In the genomic region with DNA sequence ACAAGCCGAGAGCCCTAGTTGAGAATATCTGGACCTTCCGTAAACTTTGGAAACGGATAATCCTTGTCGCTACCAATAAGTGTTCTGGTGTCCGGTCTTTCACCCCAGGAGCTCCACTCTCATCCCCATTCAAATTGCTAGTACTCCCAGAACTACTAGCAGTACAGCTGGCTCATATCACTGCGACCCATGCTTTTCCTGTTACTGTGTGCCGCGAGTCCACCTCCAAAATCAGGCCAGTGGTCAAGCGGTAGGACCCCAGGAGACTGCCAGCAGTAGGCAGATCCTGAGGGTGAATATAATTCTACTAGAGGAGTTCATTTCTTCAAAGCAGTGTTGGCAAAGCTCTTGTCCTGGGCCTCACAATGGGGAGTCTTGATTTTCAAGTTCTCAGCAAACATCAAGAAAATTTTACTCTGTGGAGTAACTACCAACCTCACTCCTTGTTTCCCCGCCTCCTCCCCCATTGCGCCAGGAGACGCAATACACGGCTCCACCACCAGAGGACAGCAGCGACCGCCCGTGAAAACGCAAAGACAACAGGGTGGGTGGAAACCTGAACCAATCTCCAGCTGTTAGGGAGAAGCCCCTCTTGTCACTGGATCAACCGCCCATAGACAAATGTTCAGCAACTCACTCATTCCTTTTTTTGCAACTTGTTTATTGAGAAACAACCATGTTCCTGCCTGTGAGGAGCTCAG, we compare ENCODE assay signal across 8 mouse cellular contexts. TPM values are rescaled to one million over a fixed set of nuclear protein-coding genes. Genes with fewer than 3 reads are reported as not detected.
DNase-seq lines count a peak whose midpoint lies in the region; ATAC-seq and TF ChIP-seq lines count a peak whose summit lies in the region.

No protein-coding gene starts in this region.

- peak; percentile 89 for DNase-seq in ES-CJ7 (ENCODE audit: low read depth, low spot score)
- peak; percentile 83 to 90 for DNase-seq in cerebellum, adult 18-20 months
- peak; percentile 88 to 95 for DNase-seq in heart, postnatal 14 days
- DNase-seq in layer of hippocampus, adult 2 months (ENCODE audit: low spot score in 2 of 2) = peak; percentile 87 to 95
- peak; percentile 90 for DNase-seq in thymus, postnatal 0 days (ENCODE audit: low spot score)

- peak overlapping the region; percentile 100 for H3K27ac ChIP-seq in forebrain, embryonic 15.5 days (replicated peaks)
- H3K27ac ChIP-seq in layer of hippocampus, adult 2 months = peak overlapping the region; percentile 100; the same call in 1 of the 2 replicates
- peak overlapping the region; percentile 100 for H3K27ac ChIP-seq in lung, embryonic 15.5 days
- peak overlapping the region; percentile 76 for H3K27ac ChIP-seq in olfactory bulb, adult 2 months (ENCODE audit: insufficient read depth, low read depth, low read length)

- no peaks in the 10 kb centered on the region for H3K9me3 ChIP-seq in forebrain, embryonic 15.5 days
- no peaks in the 10 kb centered on the region for H3K9me3 ChIP-seq in lung, embryonic 15.5 days

- peaks cover 70% of the 10 kb centered on the region for H3K4me1 ChIP-seq in forebrain, embryonic 15.5 days
- peaks cover 80% of the 10 kb centered on the region for H3K4me1 ChIP-seq in lung, embryonic 15.5 days
- H3K4me1 ChIP-seq in olfactory bulb, adult 2 months (ENCODE audit: control insufficient read depth, insufficient read depth, low read length) = peaks cover 77% of the 10 kb centered on the region

- peak overlapping the region; percentile 98 for H3K4me2 ChIP-seq in forebrain, embryonic 15.5 days (replicated peaks)
- H3K4me2 ChIP-seq in lung, embryonic 15.5 days = peak overlapping the region; percentile 99

- H3K4me3 ChIP-seq in forebrain, embryonic 15.5 days = peak overlapping the region; percentile 42
- H3K4me3 ChIP-seq in layer of hippocampus, adult 2 months = peak overlapping the region; percentile 85; the same call in 1 of the 2 replicates
- peak overlapping the region; percentile 43 for H3K4me3 ChIP-seq in lung, embryonic 15.5 days
- peak overlapping the region; percentile 4; the same call in 1 of the 2 replicates for H3K4me3 ChIP-seq in olfactory bulb, adult 2 months (ENCODE audit: insufficient read depth, low read depth, low read length)

- H3K9ac ChIP-seq in forebrain, embryonic 15.5 days (replicated peaks) = no peak overlapping the region
- H3K9ac ChIP-seq in lung, embryonic 15.5 days = no peak overlapping the region

- no peak for TF ChIP-seq POLR2A in olfactory bulb, adult 2 months (IDR thresholded peaks at IDR 0.05; ENCODE audit: insufficient read depth, low read depth, low read length)

- H3K36me3 ChIP-seq in forebrain, embryonic 15.5 days = peaks cover 9% of the 10 kb centered on the region; the same call in 1 of the 2 replicates
- no peaks in the 10 kb centered on the region for H3K36me3 ChIP-seq in lung, embryonic 15.5 days

- no peaks in the 10 kb centered on the region for H3K27me3 ChIP-seq in forebrain, embryonic 15.5 days
- H3K27me3 ChIP-seq in lung, embryonic 15.5 days = no peaks in the 10 kb centered on the region

- WGBS in forebrain, embryonic 15.5 days = 20% methylated on average over 18 of the region's 18 CpGs
- WGBS in lung, embryonic 15.5 days = 11% methylated on average over 18 of the region's 18 CpGs
- 14% methylated on average over 18 of the region's 18 CpGs for WGBS in olfactory bulb, adult 2 months

- intact Hi-C loops in heart, postnatal 14 days (cut with DNase I) = loop anchor here (1.0 to 5.0 kb wide), 3 partner anchors 16 to 39 kb away; no protein-coding TSS in a partner anchor

- TF ChIP-seq CTCF in layer of hippocampus, adult 2 months (conservative IDR thresholded peaks at IDR 0.05) = peak; percentile 87
- peak; percentile 98 for TF ChIP-seq CTCF in olfactory bulb, adult 2 months (IDR thresholded peaks at IDR 0.05; ENCODE audit: insufficient read depth, low read depth, low read length)

- no peak for ATAC-seq in forebrain, embryonic 15.5 days (replicated peaks)
- no peak for ATAC-seq in lung, embryonic 15.5 days (ENCODE audit: borderline replicate concordance, extremely low read depth, low FRiP score, low TSS enrichment)

RNA-seq across cellular contexts. Expression of gene Rhof, which starts 0.7 kb away (rescaled TPM):
- 11.4 and 12.4 TPM in 2 replicates for polyA plus RNA-seq in forebrain, embryonic 15.5 days (2015; fragmentation: Nextera tagmentation; extraction: Ambion mirVana)
- total RNA-seq in heart, postnatal 14 days (2021) = under 1 TPM; 0.48 to 0.61 TPM
- total RNA-seq in layer of hippocampus, adult 2 months (2021) = 10 to 100 TPM; 43.3 to 46.3 TPM
- 2.7 and 2.8 TPM in 2 replicates for polyA plus RNA-seq in lung, embryonic 15.5 days (2015; fragmentation: Nextera tagmentation; extraction: Ambion mirVana)
- polyA plus RNA-seq in olfactory bulb, adult 2 months (2012; ENCODE audit: insufficient read depth, insufficient read length, low replicate concordance, missing spikeins) = not detected in 2 replicates
- 10.4 and 11.1 TPM in 2 replicates for polyA plus RNA-seq in thymus, postnatal 0 days (2015; fragmentation: Nextera tagmentation; extraction: Ambion mirVana)

RNA-seq across cellular contexts. Expression of gene Setd1b, which starts 8.8 kb away (rescaled TPM):
- 13.6 and 13.7 TPM in 2 replicates for polyA plus RNA-seq in forebrain, embryonic 15.5 days (2015; fragmentation: Nextera tagmentation; extraction: Ambion mirVana)
- 10 to 100 TPM; 18.1 to 21.3 TPM for total RNA-seq in heart, postnatal 14 days (2021)
- 10 to 100 TPM; 31.2 to 39.4 TPM for total RNA-seq in layer of hippocampus, adult 2 months (2021)
- 8.7 and 9.2 TPM in 2 replicates for polyA plus RNA-seq in lung, embryonic 15.5 days (2015; fragmentation: Nextera tagmentation; extraction: Ambion mirVana)
- polyA plus RNA-seq in olfactory bulb, adult 2 months (2012; ENCODE audit: insufficient read depth, insufficient read length, low replicate concordance, missing spikeins) = not detected in 2 replicates
- 8.0 and 11.3 TPM in 2 replicates for polyA plus RNA-seq in thymus, postnatal 0 days (2015; fragmentation: Nextera tagmentation; extraction: Ambion mirVana)

RNA-seq across cellular contexts. Expression of gene Psmd9, which starts 36.0 kb away (rescaled TPM):
- 82.0 and 82.9 TPM in 2 replicates for polyA plus RNA-seq in forebrain, embryonic 15.5 days (2015; fragmentation: Nextera tagmentation; extraction: Ambion mirVana)
- 10 to 100 TPM; 17.8 to 18.0 TPM for total RNA-seq in heart, postnatal 14 days (2021)
- 10 to 100 TPM; 27.8 to 30.4 TPM for total RNA-seq in layer of hippocampus, adult 2 months (2021)
- polyA plus RNA-seq in lung, embryonic 15.5 days (2015; fragmentation: Nextera tagmentation; extraction: Ambion mirVana) = 85.3 and 88.7 TPM in 2 replicates
- polyA plus RNA-seq in olfactory bulb, adult 2 months (2012; ENCODE audit: insufficient read depth, insufficient read length, low replicate concordance, missing spikeins) = not detected in 2 replicates
- 77.6 and 94.1 TPM in 2 replicates for polyA plus RNA-seq in thymus, postnatal 0 days (2015; fragmentation: Nextera tagmentation; extraction: Ambion mirVana)

RNA-seq across cellular contexts. Expression of gene Hpd, which starts 49.3 kb away (rescaled TPM):
- not detected in 2 replicates for polyA plus RNA-seq in forebrain, embryonic 15.5 days (2015; fragmentation: Nextera tagmentation; extraction: Ambion mirVana)
- under 1 TPM in 1 of 2 experiments, not detected in 1; 0.41 TPM for total RNA-seq in heart, postnatal 14 days (2021)
- not detected for total RNA-seq in layer of hippocampus, adult 2 months (2021)
- 0.72 TPM in 1 of 2 replicates, not detected in the other for polyA plus RNA-seq in lung, embryonic 15.5 days (2015; fragmentation: Nextera tagmentation; extraction: Ambion mirVana)
- not detected in 2 replicates for polyA plus RNA-seq in olfactory bulb, adult 2 months (2012; ENCODE audit: insufficient read depth, insufficient read length, low replicate concordance, missing spikeins)
- polyA plus RNA-seq in thymus, postnatal 0 days (2015; fragmentation: Nextera tagmentation; extraction: Ambion mirVana) = 0.64 TPM in 1 of 2 replicates, not detected in the other

Comparison
In these comparisons a context has a peak if more than half of its experiments do, and no peak if none do; other contexts are left out.
1. H3K4me3 ChIP-seq: peak in every context shown above with its lines; median percentile 85 in layer of hippocampus, adult 2 months; 43 in lung, embryonic 15.5 days; 42 in forebrain, embryonic 15.5 days; 4 in olfactory bulb, adult 2 months.